Mouse (Mus musculus) pancreas, adult 10 weeks (tissue): Measurements from ENCODE around the gene Ddx46. TPM values are rescaled to one million over a fixed set of nuclear protein-coding genes. Genes with fewer than 3 reads are reported as not detected.

Source experiments
- polyA plus RNA-seq: library from polyadenylated mRNA; stranded (reverse); fragments of 350-450 nt; fragmentation: Illumina TruSeq; extraction: RNeasy Lipid Tissue Mini Kit (QIAGEN cat#74804); gene quantifications from one replicate; pipeline ENCODE4 v1.2.3, GENCODE M21; 2015; ENCODE audit warnings: low read depth, low replicate concordance; ENCODE audit not compliant: insufficient read depth

Ddx46 gene
- polyA plus RNA-seq = 18.4 TPM

DNA sequence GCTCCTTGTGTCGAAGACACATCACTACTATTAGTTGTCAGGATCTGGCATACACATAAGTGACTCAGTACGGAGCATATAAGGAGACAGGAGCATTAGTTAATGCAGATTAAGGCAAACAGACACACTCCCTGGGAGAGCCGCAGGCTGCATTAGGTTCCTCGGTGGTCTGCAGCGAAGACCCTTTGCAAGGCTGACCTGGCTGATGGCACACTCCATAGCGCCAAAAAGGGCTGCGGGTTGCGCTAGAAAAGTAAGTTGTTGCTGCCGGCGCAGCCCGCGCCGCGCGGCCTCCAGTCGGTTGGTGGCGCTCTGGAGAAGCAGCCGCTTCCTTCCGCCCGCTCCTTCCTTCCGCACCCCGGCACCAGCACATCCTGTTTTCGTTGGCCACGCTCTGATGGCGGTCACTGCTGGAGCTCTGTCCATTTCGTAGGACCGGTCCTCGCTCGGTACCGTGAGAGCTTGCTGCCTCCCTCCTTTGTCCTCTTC lies at the start of gene Ddx46:
Gene Ddx46, plus strand, starts transcription at position 389 of the 489 bp plus-strand sequence.

GRCm38 (mm10) chr13:55599566-55600540 lies 35.0 kb upstream of the Ddx46 start, which contains the start of gene B4galt7:
TSS of gene B4galt7 (plus strand) at chr13:55599896.

DNA sequence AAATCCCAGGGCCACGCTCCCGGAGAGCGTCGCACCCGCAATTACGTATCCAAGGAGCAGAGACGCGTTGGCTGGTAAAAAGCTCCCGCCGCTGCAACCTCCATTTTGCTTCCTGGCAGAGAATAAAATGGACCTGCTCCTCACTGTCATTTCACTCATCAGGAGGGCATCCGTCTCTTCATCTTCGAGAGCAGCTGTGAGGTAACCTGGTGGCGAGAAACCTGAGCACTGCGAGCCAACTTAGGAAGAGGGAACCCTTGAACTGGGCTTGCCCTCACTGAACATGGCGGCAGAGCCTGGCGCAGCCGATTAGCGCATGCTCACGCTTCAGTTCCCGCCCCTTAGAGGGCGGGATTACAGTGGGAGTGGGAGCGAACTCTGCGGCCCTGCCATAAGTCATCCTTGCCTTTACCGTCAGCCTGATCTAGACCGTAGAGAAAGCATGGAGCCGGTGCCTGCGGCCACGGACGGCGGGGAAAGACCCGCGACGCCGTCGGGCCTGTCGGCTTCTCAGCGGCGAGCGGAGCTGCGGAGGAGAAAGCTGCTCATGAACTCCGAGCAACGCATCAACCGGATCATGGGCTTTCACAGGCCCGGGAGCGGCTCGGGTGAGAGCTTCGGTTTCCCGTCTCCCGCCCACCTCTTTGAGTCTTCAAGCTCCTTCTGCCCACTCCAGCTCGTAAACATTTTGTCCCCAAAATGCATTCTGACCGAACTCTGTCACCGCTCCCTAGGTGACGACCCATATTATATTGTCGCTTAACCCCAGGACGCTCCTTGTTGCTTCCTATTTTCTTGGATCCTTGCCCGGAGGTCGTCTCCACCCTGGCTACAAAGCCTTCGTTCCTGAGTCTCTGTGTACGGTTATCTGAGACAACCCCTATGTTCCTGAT lies 11.9 kb upstream of the Ddx46 start, which contains the start of gene Caml:
Gene Caml, plus strand, starts transcription at position 357 of the 893 bp plus-strand sequence.

DNA sequence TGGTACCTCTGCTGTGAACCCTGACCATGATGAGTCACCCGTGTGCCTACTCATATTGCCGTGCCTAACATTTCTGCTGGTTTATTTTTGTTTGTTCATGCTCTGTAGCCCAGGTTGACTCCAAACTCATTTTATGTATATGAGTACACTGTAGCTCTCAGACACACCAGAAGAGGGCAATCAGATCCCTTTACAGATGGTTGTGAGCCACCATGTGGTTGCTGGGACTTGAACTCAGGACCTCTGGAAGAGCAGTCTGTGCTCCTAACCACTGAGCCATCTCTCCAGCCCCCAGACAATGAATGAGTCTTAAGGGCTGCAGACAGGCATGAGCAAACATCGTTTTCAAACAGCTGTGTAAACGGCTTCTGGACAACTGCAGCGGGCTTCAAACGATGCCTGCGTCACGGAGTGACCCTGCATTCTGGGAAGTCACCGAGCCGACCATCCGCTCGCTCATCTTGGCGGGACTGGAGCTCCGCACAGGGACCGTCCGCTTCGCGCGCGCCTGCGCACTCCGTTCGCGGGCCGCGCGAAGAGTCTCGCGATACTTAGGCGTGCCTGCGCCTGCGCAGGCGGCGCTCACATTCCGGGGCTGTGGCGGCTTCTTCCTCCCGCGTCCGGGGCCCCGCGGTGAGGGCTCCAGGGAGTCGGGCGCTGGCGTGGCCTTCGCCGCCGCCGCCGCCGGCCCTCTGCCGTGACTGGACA lies 57.9 kb downstream of the Ddx46 start, which contains the start of gene B230219D22Rik:
Gene B230219D22Rik, plus strand, starts transcription at position 590 of the 708 bp plus-strand sequence.

DNA sequence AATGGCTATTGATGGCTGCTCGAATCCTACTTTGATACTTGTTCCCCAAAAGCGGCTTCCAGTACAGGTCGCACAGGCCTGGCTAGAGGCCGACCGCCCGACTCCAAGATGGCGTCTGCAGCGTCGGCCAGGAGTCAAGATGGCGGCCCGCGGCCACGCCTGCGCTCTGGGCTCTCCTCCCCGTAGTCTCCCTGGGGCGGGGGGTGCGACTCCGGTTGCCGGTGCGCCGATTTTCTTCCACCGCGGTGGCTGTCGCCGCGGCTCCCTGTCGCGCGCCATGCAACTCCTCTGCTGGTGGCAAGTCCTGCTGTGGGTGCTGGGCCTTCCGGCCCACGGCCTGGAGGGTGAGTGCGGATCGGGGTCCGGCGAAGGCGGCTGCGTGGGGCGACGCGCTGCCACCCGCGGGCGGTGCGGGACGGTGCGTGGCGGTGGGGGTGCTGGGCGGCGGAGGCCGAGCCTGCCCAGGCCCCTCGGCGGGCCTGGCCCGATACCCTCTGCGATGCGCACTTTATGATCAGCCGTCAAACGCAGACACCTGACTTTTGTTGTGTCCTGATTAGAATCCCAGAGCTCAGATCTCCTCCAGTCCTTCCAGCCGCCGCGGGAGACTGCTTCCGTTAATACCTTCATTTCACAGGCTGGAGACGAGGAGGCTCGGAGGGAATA lies 79.8 kb downstream of the Ddx46 start, which contains the start of gene Txndc15:
Gene Txndc15, plus strand, starts transcription at position 150 of the 666 bp plus-strand sequence.

DNA sequence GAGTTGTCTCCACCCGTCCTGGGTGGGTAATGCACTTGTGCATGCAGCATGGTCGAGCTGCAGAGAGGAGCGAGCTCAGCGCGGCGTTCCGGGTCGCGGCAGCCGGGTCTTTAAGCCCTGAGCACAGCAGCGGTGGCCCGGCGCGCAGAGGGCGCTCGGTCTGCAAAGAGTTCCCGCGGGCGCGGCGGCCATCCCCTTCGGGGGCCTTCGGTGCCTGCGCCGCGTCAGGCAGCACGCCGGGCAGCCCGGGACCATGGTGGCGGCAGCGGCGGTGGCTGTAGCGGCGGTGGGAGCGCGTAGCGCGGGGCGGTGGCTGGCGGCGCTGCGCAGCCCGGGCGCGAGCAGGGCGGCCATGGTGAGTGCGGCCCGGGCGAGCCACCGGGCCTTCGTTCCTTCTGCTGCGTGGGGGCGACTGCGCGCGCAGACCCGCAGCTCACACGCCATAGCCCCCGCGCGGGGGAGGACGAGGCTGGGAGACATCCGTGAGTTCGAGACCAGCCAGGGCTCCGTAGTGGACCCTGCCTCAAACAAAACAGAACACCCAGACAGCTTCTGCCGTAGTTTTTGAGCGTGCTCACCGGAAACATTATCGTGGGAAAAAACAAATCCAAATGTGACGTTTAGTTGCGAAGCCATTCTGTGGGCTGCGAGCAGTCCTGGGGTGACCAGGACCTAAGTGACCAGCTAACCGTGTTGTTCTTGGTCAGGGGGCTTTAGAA lies 92.5 kb downstream of the Ddx46 start, which contains the start of gene Pcbd2:
Gene Pcbd2, plus strand, starts transcription at position 249 of the 719 bp plus-strand sequence.

Other genes starting within 250 kb of the Ddx46 start
- gene Slc34a1, start 236.8 kb upstream of the Ddx46 start, polyA plus RNA-seq = not detected
- not detected for gene Pfn3, start 219.8 kb upstream of the Ddx46 start, polyA plus RNA-seq
- gene F12, start 208.2 kb upstream of the Ddx46 start, polyA plus RNA-seq = not detected
- 9.0 TPM for gene Grk6, start 190.0 kb upstream of the Ddx46 start, polyA plus RNA-seq
- gene Prr7, start 170.8 kb upstream of the Ddx46 start, polyA plus RNA-seq = 0.63 TPM
- gene Dbn1, start 146.9 kb upstream of the Ddx46 start, polyA plus RNA-seq = 5.1 TPM
- 10.5 TPM for gene Pdlim7, start 121.4 kb upstream of the Ddx46 start, polyA plus RNA-seq
- 2.5 TPM for gene Dok3, start 105.7 kb upstream of the Ddx46 start, polyA plus RNA-seq
- 11.5 TPM for gene Ddx41, start 98.4 kb upstream of the Ddx46 start, polyA plus RNA-seq
- 137 TPM for gene Fam193b, start 63.9 kb upstream of the Ddx46 start, polyA plus RNA-seq
- 41.1 TPM for gene Tmed9, start 61.3 kb upstream of the Ddx46 start, polyA plus RNA-seq
- gene B4galt7, start 35.1 kb upstream of the Ddx46 start, polyA plus RNA-seq = 4.6 TPM
- 11.0 TPM for gene Caml, start 12.0 kb upstream of the Ddx46 start, polyA plus RNA-seq
- gene B230219D22Rik, start 58.1 kb downstream of the Ddx46 start, polyA plus RNA-seq = 10.2 TPM
- 11.3 TPM for gene Txndc15, start 79.6 kb downstream of the Ddx46 start, polyA plus RNA-seq
- gene Pcbd2, start 92.3 kb downstream of the Ddx46 start, polyA plus RNA-seq = 18.0 TPM
- not detected for gene Catsper3, start 149.5 kb downstream of the Ddx46 start, polyA plus RNA-seq
- gene Pitx1, start 201.2 kb downstream of the Ddx46 start, polyA plus RNA-seq = not detected